Mouse (Mus musculus) ES-E14 (cell line): ENCODE results near the gene Rnpep.

Experiments
- CHD2 ChIP-seq: IDR thresholded peaks from 2 replicates; pipeline ENCODE4 v1.6.1; 2014; ENCODE audit warnings: mild to moderate bottlenecking, low read depth, low read length, inconsistent platforms
- HCFC1 ChIP-seq: IDR thresholded peaks from 2 replicates; pipeline ENCODE4 v1.6.1; 2012; ENCODE audit warnings: low read length, inconsistent platforms, borderline replicate concordance; ENCODE audit not compliant: insufficient read depth
- MAFK ChIP-seq: IDR thresholded peaks from 2 replicates; pipeline ENCODE4 v1.6.1; 2014; ENCODE audit warnings: mild to moderate bottlenecking, low read depth, low read length, inconsistent platforms; ENCODE audit not compliant: insufficient read depth
- ZNF384 ChIP-seq: IDR thresholded peaks from 2 replicates; pipeline ENCODE4 v1.6.1; 2012; ENCODE audit warnings: low read depth, low read length, inconsistent platforms

- no peak for TF ChIP-seq CHD2
- TF ChIP-seq HCFC1, result no peak
- TF ChIP-seq MAFK, result no peak
- no peak for TF ChIP-seq ZNF384
Observed at GRCm38 (mm10) chr1:135256299-135256698, 27.6 kb downstream of the Rnpep start.
